Mouse (Mus musculus): ENCODE results near the gene Chga.

GRCm38 (mm10) chr12:102521777-102522319, 32.9 kb upstream of the Chga start:
- TF ChIP-seq CTCF (IDR thresholded peaks at IDR 0.05; ENCODE audit: extremely low read depth, insufficient read length, insufficient replicate concordance, low read depth, low read length) (no peak), POLR2A (IDR thresholded peaks at IDR 0.05; ENCODE audit: low read depth, low read length) (no peak)

Measured in small intestine, adult 2 months (tissue).